Mouse (Mus musculus): ENCODE results near the gene Adam22.

- TF ChIP-seq EP300 (IDR thresholded peaks at IDR 0.05; ENCODE audit: insufficient read depth, low read depth, low read length) (no peak), POLR2A (IDR thresholded peaks at IDR 0.05; ENCODE audit: insufficient read depth, low read length) (no peak), CTCF (IDR thresholded peaks at IDR 0.05; ENCODE audit: low read depth, low read length) (no peak)
These were observed 152.1 kb downstream of the Adam22 start for GRCm38 (mm10) chr5:8215841-8216240.
